Mouse (Mus musculus) stomach, postnatal 0 days (tissue): ENCODE measurements around the gene Fbxl13. TPM values are rescaled to one million over a fixed set of nuclear protein-coding genes. Genes with fewer than 3 reads are reported as not detected.

ENCODE experiments used
- ATAC-seq: fragments of 200-750 bp; cut with Nextera tagmentation; 2 replicates; pipeline ENCODE4 v1.8.0; 2017; ENCODE audit not compliant: low FRiP score, low TSS enrichment
- DNase-seq: peaks from one replicate; pipeline ENCODE4 v3.0.0-alpha.2; 2016; ENCODE audit warnings: low spot score
- H3K27ac ChIP-seq: fragments of 300-500 bp; sonication (generic); replicated peaks from 2 replicates; pipeline ENCODE4 v1.5.1; 2014; ENCODE audit warnings: mild to moderate bottlenecking, control low read depth
- H3K27me3 ChIP-seq: fragments of 300-500 bp; sonication (generic); 2 replicates; pipeline ENCODE4 v1.6.1; 2014; ENCODE audit warnings: low read length; ENCODE audit not compliant: control insufficient read depth, insufficient read depth
- H3K36me3 ChIP-seq: fragments of 300-500 bp; sonication (generic); 2 replicates; pipeline ENCODE4 v1.6.1; 2014; ENCODE audit warnings: low read length, mixed read lengths; ENCODE audit not compliant: control insufficient read depth, insufficient read depth
- H3K4me1 ChIP-seq: fragments of 300-500 bp; sonication (generic); replicated peaks from 2 replicates; pipeline ENCODE4 v1.6.1; 2014; ENCODE audit warnings: antibody characterized with exemption; ENCODE audit not compliant: control insufficient read depth, insufficient read depth
- H3K4me2 ChIP-seq: fragments of 300-500 bp; sonication (generic); replicated peaks from 2 replicates; pipeline ENCODE4 v1.6.1; 2014; ENCODE audit warnings: low read depth, mild to moderate bottlenecking, control low read depth, moderate library complexity
- H3K4me3 ChIP-seq: fragments of 300-500 bp; sonication (generic); 2 replicates; pipeline ENCODE4 v1.5.1; 2014; ENCODE audit warnings: low read depth, low read length, control low read depth
- H3K9ac ChIP-seq: fragments of 300-500 bp; sonication (generic); 2 replicates; pipeline ENCODE4 v1.6.1; 2014; ENCODE audit warnings: mild to moderate bottlenecking, low read length, control low read depth, mixed read lengths
- H3K9me3 ChIP-seq: fragments of 300-500 bp; sonication (generic); 2 replicates; pipeline ENCODE4 v1.6.1; 2016; ENCODE audit warnings: low read length; ENCODE audit not compliant: control insufficient read depth
- CTCF ChIP-seq: IDR thresholded peaks from 2 replicates; pipeline ENCODE4 v1.5.1; 2016; ENCODE audit warnings: antibody characterized with exemption, low read depth, mild to moderate bottlenecking, moderate library complexity
- EP300 ChIP-seq: optimal IDR thresholded peaks from 2 replicates; pipeline ENCODE3; 2016; ENCODE audit warnings: antibody characterized with exemption
- WGBS: fragments of 180-500 bp; shearing (Covaris S2); extraction: QIAGEN DNeasy Blood & Tissue Kit; methylation state at CpG from one replicate; pipeline ENCODE4 v1.1.7; 2014; 5-methylcytosine and 5-hydroxymethylcytosine counted together
- polyA plus RNA-seq: library from polyadenylated mRNA; unstranded; fragments of >200 nt; fragmentation: Nextera tagmentation; extraction: Ambion mirVana; gene quantifications from 2 replicates; pipeline ENCODE4 v1.2.1, GENCODE M21; 2015

The Fbxl13 gene
- polyA plus RNA-seq, 1 experiment from 2014 or later, result 0.28 TPM

GRCm38 (mm10) chr5:21545227-21545626, 100.2 kb downstream of the Fbxl13 start:
- Histone ChIP-seq H3K27ac (no peak overlapping the region), H3K27me3 (no peaks in the 10 kb centered on the region), H3K9me3 (no peaks in the 10 kb centered on the region), H3K4me2 (peak overlapping the region; percentile 50), H3K9ac (no peak overlapping the region), H3K4me1 (no peaks in the 10 kb centered on the region), H3K36me3 (no peaks in the 10 kb centered on the region), H3K4me3 (peak overlapping the region; percentile 41; the same call in 1 of the 2 replicates)
- no peak for DNase-seq
- TF ChIP-seq EP300 (no peak), CTCF (no peak)
- no peak for ATAC-seq

- Histone ChIP-seq H3K9me3 (no peaks in the 10 kb centered on the region), H3K4me2 (peak overlapping the region; percentile 50), H3K4me1 (no peaks in the 10 kb centered on the region), H3K4me3 (peak overlapping the region; percentile 41), H3K36me3 (no peaks in the 10 kb centered on the region), H3K27ac (peak overlapping the region; percentile 86), H3K9ac (0 out of 2 replicates have a peak overlapping the region, but pooled peaks have one; percentile 18), H3K27me3 (no peaks in the 10 kb centered on the region)
- 41% methylated on average over 3 of the region's 3 CpGs for WGBS
- ATAC-seq, result no peak
- no peak for DNase-seq
- no peak for TF ChIP-seq EP300
- no peak for TF ChIP-seq CTCF
Observed at GRCm38 (mm10) chr5:21544821-21545220, 100.6 kb downstream of the Fbxl13 start.

GRCm38 (mm10) chr5:21543409-21544201, 101.8 kb downstream of the Fbxl13 start, which contains the start of gene Lrrc17:
Lrrc17 (plus strand) TSS chr5:21543559.
- Histone ChIP-seq H3K27me3 (no peaks in the 10 kb centered on the region), H3K36me3 (no peaks in the 10 kb centered on the region), H3K27ac (peak within 1 kb of the TSS; percentile 86), H3K9me3 (no peaks in the 10 kb centered on the region), H3K9ac (peak within 1 kb of the TSS; percentile 52), H3K4me1 (no peaks in the 10 kb centered on the region), H3K4me3 (peak within 1 kb of the TSS; percentile 41), H3K4me2 (peak within 1 kb of the TSS; percentile 50)
- peak; percentile 82; the same call in 1 of the 2 replicates for ATAC-seq
- DNase-seq, result peak; percentile 25
- 30% methylated on average over 17 of the region's 17 CpGs for WGBS
- TF ChIP-seq EP300 (no peak), CTCF (no peak)

- no peak for ATAC-seq
- no peak for DNase-seq
- WGBS, result 73% methylated on average over 4 of the region's 4 CpGs
- Histone ChIP-seq H3K9ac (no peak overlapping the region), H3K27ac (no peak overlapping the region), H3K36me3 (no peaks in the 10 kb centered on the region), H3K4me3 (no peak overlapping the region), H3K27me3 (no peaks in the 10 kb centered on the region), H3K4me1 (no peaks in the 10 kb centered on the region), H3K9me3 (no peaks in the 10 kb centered on the region), H3K4me2 (no peak overlapping the region)
- TF ChIP-seq EP300 (no peak), CTCF (no peak)
Observed at GRCm38 (mm10) chr5:21542226-21542625, 103.2 kb downstream of the Fbxl13 start.

GRCm38 (mm10) chr5:21532921-21533320, 112.5 kb downstream of the Fbxl13 start:
- Histone ChIP-seq H3K27ac (no peak overlapping the region), H3K4me2 (no peak overlapping the region), H3K27me3 (no peaks in the 10 kb centered on the region), H3K9ac (no peak overlapping the region), H3K4me1 (no peaks in the 10 kb centered on the region), H3K4me3 (no peak overlapping the region), H3K9me3 (no peaks in the 10 kb centered on the region), H3K36me3 (no peaks in the 10 kb centered on the region)
- ATAC-seq, result no peak
- TF ChIP-seq CTCF (no peak), EP300 (no peak)
- 74% methylated on average over 5 of the region's 5 CpGs for WGBS
- DNase-seq, result no peak

GRCm38 (mm10) chr5:21532126-21532525, 113.3 kb downstream of the Fbxl13 start:
- H3K9ac ChIP-seq, result no peak overlapping the region
- TF ChIP-seq CTCF, result no peak
- TF ChIP-seq EP300, result no peak
- H3K4me1 ChIP-seq, result no peaks in the 10 kb centered on the region
- no peak overlapping the region for H3K4me2 ChIP-seq
- DNase-seq (no peak), ATAC-seq (no peak)
- no peak overlapping the region for H3K27ac ChIP-seq
- 83% methylated on average over 2 of the region's 2 CpGs for WGBS
- no peak overlapping the region for H3K4me3 ChIP-seq
- no peaks in the 10 kb centered on the region for H3K36me3 ChIP-seq
- no peaks in the 10 kb centered on the region for H3K27me3 ChIP-seq
- H3K9me3 ChIP-seq, result no peaks in the 10 kb centered on the region
